Mouse (Mus musculus) ES-E14 (cell line): ENCODE data around the gene Nfib. TPM values are rescaled to one million over a fixed set of nuclear protein-coding genes. Genes with fewer than 3 reads are reported as not detected.

Source experiments
- DNase-seq: peaks from one replicate; pipeline ENCODE4 v3.0.0-alpha.2; 2013; ENCODE audit warnings: low read depth, low spot score
- H3K27ac ChIP-seq: 2 replicates; pipeline ENCODE4 v1.5.1; 2012; ENCODE audit warnings: low read depth, mild to moderate bottlenecking, low read length, moderate library complexity, mixed read lengths; ENCODE audit not compliant: poor library complexity, insufficient read depth, severe bottlenecking
- H3K36me3 ChIP-seq: 2 replicates; pipeline ENCODE4 v1.6.1; 2012; ENCODE audit warnings: mild to moderate bottlenecking, low read length, moderate library complexity, mixed read lengths; ENCODE audit not compliant: control insufficient read depth, poor library complexity, insufficient read depth, severe bottlenecking
- H3K4me1 ChIP-seq, 2 experiments: fragments of 150-350 bp in 1 of 2; sonication (generic) in 1 of 2; 2 replicates each; pipeline ENCODE4 v1.6.1; 2012; ENCODE audit warnings: low read length in 2 of 2, mild to moderate bottlenecking in 1 of 2, mixed read lengths in 1 of 2; ENCODE audit not compliant: control insufficient read depth in 2 of 2, insufficient read depth in 2 of 2, poor library complexity in 1 of 2
- H3K4me3 ChIP-seq, 2 experiments: fragments of 150-350 bp in 1 of 2; sonication (generic) in 1 of 2; 2 replicates each; pipeline ENCODE4 v1.5.1; 2012; ENCODE audit warnings: low read length in 2 of 2, low read depth in 1 of 2, mild to moderate bottlenecking in 1 of 2, mixed read lengths in 1 of 2; ENCODE audit not compliant: insufficient read depth in 1 of 2, poor library complexity in 1 of 2, severe bottlenecking in 1 of 2
- H3K9ac ChIP-seq: 2 replicates; pipeline ENCODE4 v1.6.1; 2012; ENCODE audit warnings: low read depth, mild to moderate bottlenecking, low read length, mixed read lengths; ENCODE audit not compliant: poor library complexity, insufficient read depth, severe bottlenecking
- H3K9me3 ChIP-seq: fragments of 150-350 bp; sonication (generic); 2 replicates; pipeline ENCODE4 v1.6.1; 2012; ENCODE audit warnings: low read depth, mild to moderate bottlenecking, low read length; ENCODE audit not compliant: control insufficient read depth, insufficient read depth
- CHD2 ChIP-seq: IDR thresholded peaks from 2 replicates; pipeline ENCODE4 v1.6.1; 2014; ENCODE audit warnings: mild to moderate bottlenecking, low read depth, low read length, inconsistent platforms
- HCFC1 ChIP-seq: IDR thresholded peaks from 2 replicates; pipeline ENCODE4 v1.6.1; 2012; ENCODE audit warnings: low read length, inconsistent platforms, borderline replicate concordance; ENCODE audit not compliant: insufficient read depth
- MAFK ChIP-seq: IDR thresholded peaks from 2 replicates; pipeline ENCODE4 v1.6.1; 2014; ENCODE audit warnings: mild to moderate bottlenecking, low read depth, low read length, inconsistent platforms; ENCODE audit not compliant: insufficient read depth
- ZC3H11A ChIP-seq: IDR thresholded peaks from 2 replicates; pipeline ENCODE4 v1.6.1; 2012; ENCODE audit warnings: low read depth, mild to moderate bottlenecking, inconsistent platforms, low read length, borderline replicate concordance
- ZNF384 ChIP-seq: IDR thresholded peaks from 2 replicates; pipeline ENCODE4 v1.6.1; 2012; ENCODE audit warnings: low read depth, low read length, inconsistent platforms
- in situ Hi-C, 2 experiments: fragments of 600-800 bp; cut with MboI; formaldehyde crosslinking; loops; one replicate each; pipeline ENCODE4 v1.15.1; 2025; ENCODE audit warnings: low sequenced_read_pairs in 2 of 2, inconsistent platforms in 1 of 2; ENCODE audit not compliant: unreplicated experiment in 2 of 2
- total RNA-seq: library from RNA; depleted of rRNA; stranded (reverse); fragments of 300-350 nt; gene quantifications from 2 replicates; pipeline ENCODE4 v1.2.3, GENCODE M21; 2012

The Nfib gene
- total RNA-seq, 1 experiment: 8.9 TPM

DNA sequence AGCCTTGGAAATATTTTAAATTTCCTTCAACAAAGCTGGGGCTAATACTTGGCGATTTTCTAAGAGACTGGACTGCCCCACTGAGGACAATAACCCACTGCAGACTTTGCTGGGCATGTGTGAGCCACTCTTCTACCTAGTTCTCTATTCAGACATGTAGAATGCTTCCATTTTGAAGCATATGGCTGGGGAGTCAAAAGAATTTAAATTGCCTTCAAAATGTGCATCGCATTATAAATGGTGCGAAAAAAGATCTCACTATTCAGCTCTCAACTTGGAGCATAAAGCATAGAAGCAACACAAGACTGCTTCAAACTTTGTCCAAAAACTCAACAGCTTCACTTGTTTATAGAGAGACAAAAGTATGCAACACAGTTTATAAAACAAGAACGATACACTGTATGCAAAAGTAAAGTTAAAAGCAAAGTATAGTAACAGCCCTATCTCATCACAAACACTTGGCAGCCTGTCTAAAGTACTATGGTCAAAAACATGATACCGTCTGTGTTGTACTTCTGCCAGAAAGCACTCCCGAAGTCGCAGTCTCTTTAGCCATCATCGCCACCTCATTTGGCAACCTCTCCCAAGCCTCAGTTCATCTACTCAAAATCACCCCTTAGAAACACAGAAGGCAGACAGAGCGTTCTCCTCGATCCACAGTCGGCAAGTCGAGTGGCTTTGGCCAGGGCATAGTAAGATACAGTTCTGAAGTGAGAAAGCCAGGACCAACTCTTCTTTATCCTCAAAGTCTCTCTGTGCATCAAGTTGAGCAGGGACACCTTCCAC lies 267.8 kb downstream of the Nfib start:
- Histone ChIP-seq H3K9me3 (no peaks in the 10 kb centered on the region), H3K4me3 (no peak overlapping the region), H3K9ac (no peak overlapping the region; the same call in 1 of the 2 replicates), H3K36me3 (no peaks in the 10 kb centered on the region), H3K27ac (no peak overlapping the region), H3K4me1 (peaks cover 3 to 11% of the 10 kb centered on the region in 2 experiments; a peak in 3 of 4 replicates)
- TF ChIP-seq HCFC1 (no peak), MAFK (no peak)
- in situ Hi-C loops: no loop called here
- DNase-seq: no peak

DNA sequence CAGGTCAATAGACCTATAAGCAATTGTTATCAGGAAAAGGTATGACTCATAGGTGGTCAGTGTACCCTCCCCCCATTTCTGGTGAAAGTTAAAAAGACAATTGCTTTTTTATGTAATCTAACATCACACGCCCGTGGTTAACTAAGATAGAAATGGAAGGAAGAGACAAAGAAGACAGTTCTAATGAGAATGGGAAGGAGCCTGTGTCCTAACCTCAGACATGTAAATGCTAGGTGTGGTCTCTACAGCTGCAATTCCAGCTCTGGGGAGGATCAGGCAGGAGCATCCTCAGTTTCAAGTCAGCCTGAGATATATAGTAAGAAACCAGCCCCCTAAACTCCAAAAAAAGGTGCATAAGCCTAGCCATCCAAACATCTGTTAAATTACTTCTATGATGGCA lies 268.9 kb downstream of the Nfib start:
- DNase-seq: peak; percentile 39
- in situ Hi-C loops: no loop called here
- Histone ChIP-seq H3K9ac (no peak overlapping the region), H3K27ac (no peak overlapping the region), H3K4me3 (no peak overlapping the region), H3K9me3 (no peaks in the 10 kb centered on the region), H3K4me1 (peaks cover 3 to 11% of the 10 kb centered on the region in 2 experiments; a peak in 3 of 4 replicates), H3K36me3 (no peaks in the 10 kb centered on the region)
- no peak for TF ChIP-seq HCFC1

DNA sequence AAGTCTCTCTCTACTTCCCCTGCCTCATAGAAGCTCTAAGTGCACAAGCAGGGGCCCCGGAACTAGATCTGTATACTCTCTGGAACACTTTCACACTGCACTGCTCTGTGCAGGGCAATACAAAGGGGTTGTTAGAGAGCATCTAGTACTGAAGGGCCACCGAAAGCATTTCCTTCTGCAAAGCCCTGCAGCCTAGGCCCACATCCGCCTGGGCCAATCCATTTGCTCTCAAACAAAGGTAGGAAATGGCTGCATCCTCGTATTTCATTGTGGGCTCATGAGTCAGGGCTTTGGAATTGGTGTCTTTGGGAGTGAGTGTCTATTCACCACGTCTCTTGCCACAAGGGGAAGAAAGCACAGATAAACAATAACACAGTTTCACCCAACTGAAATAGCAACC lies 269.8 kb downstream of the Nfib start:
- Histone ChIP-seq H3K9me3 (no peaks in the 10 kb centered on the region), H3K4me3 (no peak overlapping the region; a peak in 1 of 4 replicates), H3K36me3 (no peaks in the 10 kb centered on the region), H3K9ac (no peak overlapping the region), H3K27ac (no peak overlapping the region), H3K4me1 (peaks cover 3 to 9% of the 10 kb centered on the region in 2 experiments; a peak in 3 of 4 replicates)
- in situ Hi-C loops: no loop called here
- no peak for DNase-seq
- TF ChIP-seq ZC3H11A (no peak), MAFK (no peak), CHD2 (no peak), ZNF384 (no peak), HCFC1 (no peak)

DNA sequence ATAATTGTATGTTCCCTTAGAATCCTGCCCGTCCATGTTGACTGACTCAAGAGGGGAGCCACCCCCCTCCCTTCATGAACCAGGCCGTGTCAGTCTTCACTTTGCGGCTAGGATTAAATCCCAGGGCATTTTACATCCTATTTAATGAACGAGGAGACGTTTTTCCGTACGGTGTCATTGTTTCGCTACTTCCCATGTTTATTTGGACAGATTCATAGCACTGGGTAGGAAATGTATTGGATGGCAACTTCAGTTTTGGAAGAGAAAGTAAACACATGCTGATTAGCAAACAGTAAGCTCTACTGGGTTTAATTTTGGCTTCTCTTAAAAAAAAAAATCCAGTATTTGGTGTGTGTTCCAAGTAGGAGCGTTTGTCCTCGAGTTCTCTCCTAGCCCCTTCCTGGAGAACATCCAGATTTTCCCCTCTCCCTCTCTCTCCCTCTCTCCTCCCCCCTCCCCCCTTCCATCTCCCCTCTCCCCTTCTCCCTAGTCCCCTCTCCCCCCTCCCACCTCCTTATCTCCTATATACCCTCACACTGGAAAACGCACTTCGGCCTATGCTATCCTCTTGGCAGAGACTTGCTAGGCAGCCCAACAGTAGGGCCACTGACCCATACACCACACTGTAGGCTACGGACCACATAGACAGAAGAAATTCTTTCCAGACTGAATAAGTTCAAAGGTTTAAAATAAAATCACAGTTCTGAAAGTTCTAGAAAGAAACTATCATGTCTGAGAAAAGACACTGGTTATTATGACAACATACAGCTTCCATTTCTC lies 271.4 kb downstream of the Nfib start:
- Histone ChIP-seq H3K27ac (no peak overlapping the region), H3K4me1 (peaks cover 5 to 17% of the 10 kb centered on the region in 2 experiments; a peak in 3 of 4 replicates), H3K4me3 (no peak overlapping the region), H3K36me3 (no peaks in the 10 kb centered on the region), H3K9me3 (no peaks in the 10 kb centered on the region), H3K9ac (no peak overlapping the region)
- TF ChIP-seq CHD2: no peak
- no peak for TF ChIP-seq MAFK
- TF ChIP-seq ZC3H11A: no peak
- no peak for TF ChIP-seq HCFC1
- no peak for TF ChIP-seq ZNF384
- in situ Hi-C loops: no loop called here
- DNase-seq: no peak
